Mouse (Mus musculus) effector memory CD4-positive, alpha-beta T cell, adult 7 months (primary cell): ENCODE results near the gene Atp6v1c2. TPM values are rescaled to one million over a fixed set of nuclear protein-coding genes. Genes with fewer than 3 reads are reported as not detected.

Experiments
- polyA plus RNA-seq: library from polyadenylated mRNA; unstranded; fragments of 100-300 nt; shearing (Covaris generic); gene quantifications from one replicate; pipeline ENCODE4 v1.2.1, GENCODE M21; 2017

The Atp6v1c2 gene
- 1.3 TPM for polyA plus RNA-seq

GRCm38 (mm10) chr12:17329259-17329658, at the start of gene Atp6v1c2:
Atp6v1c2 (minus strand) TSS chr12:17329359.

GRCm38 (mm10) chr12:17348048-17349036, 19.2 kb upstream of the Atp6v1c2 start, which contains the start of gene Nol10:
Nol10 (plus strand) TSS chr12:17348458.

DNA sequence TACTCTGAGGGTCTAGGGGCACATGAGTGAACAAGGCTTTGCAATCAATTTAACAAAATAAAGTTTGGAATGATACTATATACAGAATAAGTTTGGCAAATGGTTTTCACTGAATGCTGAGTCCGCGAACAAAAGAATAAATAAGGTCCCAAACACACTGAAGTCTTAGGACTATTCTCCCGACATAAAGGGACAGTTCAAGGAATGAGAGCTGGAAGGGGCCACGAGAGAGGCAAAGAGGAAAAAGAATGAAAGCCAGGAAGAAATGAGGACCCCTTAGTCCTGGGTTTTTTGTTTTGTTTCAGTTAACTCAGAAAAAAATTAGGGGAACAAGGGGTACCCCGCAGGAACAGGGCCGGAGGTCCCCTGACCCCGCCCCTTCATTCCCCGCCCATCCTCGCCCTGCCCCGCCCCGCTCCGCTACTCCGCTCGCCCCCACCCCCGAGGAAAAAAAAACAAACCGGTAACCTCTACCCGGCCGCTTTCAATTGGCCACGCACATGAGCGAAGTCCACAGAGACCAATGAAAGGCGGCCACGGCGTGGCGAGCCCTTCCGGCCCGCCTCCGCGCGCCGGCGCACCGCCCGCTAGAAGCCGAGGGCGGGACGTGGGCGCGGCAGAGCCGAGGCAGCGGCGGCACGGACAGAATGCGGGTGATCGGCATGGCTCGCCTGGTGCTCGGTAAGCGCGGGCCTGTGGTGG, 63.0 kb downstream of the Atp6v1c2 start, which contains the start of gene Pdia6:
TSS of gene Pdia6 (plus strand) at position 575 of the 702 bp plus-strand sequence.

Other genes with a start within 250 kb of the Atp6v1c2 start
- gene Kcnf1, start 152.5 kb downstream of the Atp6v1c2 start, polyA plus RNA-seq: not detected
- 129 TPM for gene Pdia6, start 62.8 kb downstream of the Atp6v1c2 start, polyA plus RNA-seq
- 39.9 TPM for gene Nol10, start 19.1 kb upstream of the Atp6v1c2 start, polyA plus RNA-seq
- gene Odc1, start 215.4 kb upstream of the Atp6v1c2 start, polyA plus RNA-seq: 3,420 TPM